ENCODE assay signal across 7 mouse cellular contexts in the genomic region with DNA sequence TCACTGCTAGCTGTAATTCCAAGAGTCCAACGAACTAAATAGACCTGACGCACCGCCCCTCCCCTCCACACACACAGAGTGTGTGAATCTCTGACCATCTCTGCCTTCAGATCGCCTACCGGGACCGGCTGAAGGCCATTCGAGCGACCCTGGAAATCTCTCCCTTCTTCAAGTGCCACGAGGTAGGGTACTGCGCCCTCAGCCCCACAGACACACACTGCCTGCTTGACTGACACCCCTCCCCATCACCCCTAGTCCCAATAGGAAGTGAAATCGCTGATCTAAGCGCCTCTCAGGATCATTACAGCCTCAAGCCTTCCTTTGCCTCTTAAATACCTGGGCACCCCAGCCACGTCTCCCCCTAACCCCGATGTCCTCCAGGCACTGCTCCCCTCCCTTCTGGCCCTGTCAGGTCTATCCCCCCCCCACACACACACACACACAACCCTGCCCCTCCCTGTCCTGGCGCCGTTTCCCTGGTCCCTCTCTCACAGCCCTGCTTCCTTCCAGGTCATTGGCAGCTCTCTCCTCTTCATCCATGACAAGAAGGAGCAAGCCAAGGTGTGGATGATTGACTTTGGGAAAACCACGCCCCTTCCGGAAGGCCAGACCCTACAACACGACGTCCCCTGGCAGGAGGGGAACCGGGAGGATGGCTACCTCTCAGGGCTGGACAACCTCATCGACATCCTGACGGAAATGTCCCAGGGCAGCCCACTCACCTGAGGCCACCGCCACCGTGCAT.
A peak's percentile ranks its signal among the peaks of the same experiment; 100 is the strongest.
DNase-seq lines count a peak whose midpoint lies in the region; ATAC-seq and TF ChIP-seq lines count a peak whose summit lies in the region.

No protein-coding gene starts in this region.

- no peak overlapping the region for H3K4me3 ChIP-seq in layer of hippocampus, adult 2 months
- no peak overlapping the region for H3K4me3 ChIP-seq in brown adipose tissue, adult 24 weeks (ENCODE audit: insufficient read depth, low read depth, low read length)
- H3K4me3 ChIP-seq in heart, embryonic 16.5 days (ENCODE audit: low read length): no peak overlapping the region

- H3K27me3 ChIP-seq in heart, embryonic 16.5 days (ENCODE audit: control insufficient read depth, insufficient read depth, low read length): no peaks in the 10 kb centered on the region

- H3K9ac ChIP-seq in heart, embryonic 16.5 days (ENCODE audit: low read length): no peak overlapping the region

- H3K27ac ChIP-seq in layer of hippocampus, adult 2 months: peak overlapping the region; percentile 65
- H3K27ac ChIP-seq in brown adipose tissue, adult 24 weeks (replicated peaks; ENCODE audit: low read depth, low read length): peak overlapping the region; percentile 68
- H3K27ac ChIP-seq in heart, embryonic 16.5 days (ENCODE audit: low read length): peak overlapping the region; percentile 81

- H3K4me2 ChIP-seq in heart, embryonic 16.5 days (ENCODE audit: low read depth, low read length): no peak overlapping the region

- peaks cover 6% of the 10 kb centered on the region; the same call in 1 of the 2 replicates for H3K36me3 ChIP-seq in heart, embryonic 16.5 days (ENCODE audit: control insufficient read depth, insufficient read depth)

- WGBS in heart, embryonic 16.5 days: 59% methylated on average over 25 of the region's 25 CpGs

- no peak for DNase-seq in layer of hippocampus, adult 2 months (ENCODE audit: low spot score in 2 of 2)
- no peak for DNase-seq in layer of hippocampus, postnatal 25 days (ENCODE audit: extremely low spot score in 1 of 2, low spot score in 1 of 2)
- peak; percentile 23 for DNase-seq in naive thymus-derived CD4-positive, alpha-beta T cell, adult 2 months (ENCODE audit: low read depth)
- no peak for DNase-seq in urinary bladder, postnatal 4 days (ENCODE audit: low spot score in 2 of 2)

- peaks cover 14% of the 10 kb centered on the region for H3K4me1 ChIP-seq in brown adipose tissue, adult 24 weeks (ENCODE audit: control insufficient read depth, insufficient read depth, insufficient read length, low read length)
- H3K4me1 ChIP-seq in heart, embryonic 16.5 days (ENCODE audit: control insufficient read depth, insufficient read depth, low read length): peaks cover 32% of the 10 kb centered on the region

- no peak for TF ChIP-seq CTCF in layer of hippocampus, adult 2 months (conservative IDR thresholded peaks at IDR 0.05)

- no peaks in the 10 kb centered on the region for H3K9me3 ChIP-seq in heart, embryonic 16.5 days (replicated peaks; ENCODE audit: control insufficient read depth, low read length)

- no peak for ATAC-seq in heart, embryonic 16.5 days (replicated peaks; ENCODE audit: extremely low read depth, insufficient read depth, low FRiP score)
- no peak for ATAC-seq in megakaryocyte-erythroid progenitor cell, adult 5-6 weeks (replicated peaks; ENCODE audit: low FRiP score, low TSS enrichment, poor library complexity, severe bottlenecking)
